Mouse (Mus musculus) liver, embryonic 14.5 days (tissue): ENCODE results near the gene Oxld1. TPM values are rescaled to one million over a fixed set of nuclear protein-coding genes. Genes with fewer than 3 reads are reported as not detected.

Experiments used
- ATAC-seq: fragments of 200-750 bp; cut with Nextera tagmentation; 2 replicates; pipeline ENCODE4 v1.8.0; 2017; ENCODE audit warnings: moderate number of reproducible peaks, mild to moderate bottlenecking, moderate library complexity; ENCODE audit not compliant: insufficient read depth
- DNase-seq, 3 experiments: peaks; one replicate each; pipeline ENCODE4 v3.0.0-alpha.2; 2012 to 2013; ENCODE audit warnings: low read depth in 3 of 3, low spot score in 3 of 3
- H3K27ac ChIP-seq: fragments of 300-500 bp; sonication (generic); 2 replicates; pipeline ENCODE4 v1.5.1; 2014; ENCODE audit warnings: moderate library complexity, mild to moderate bottlenecking, control low read depth, inconsistent platforms
- H3K27me3 ChIP-seq: fragments of 300-500 bp; sonication (generic); 2 replicates; pipeline ENCODE4 v1.6.1; 2014; ENCODE audit warnings: mild to moderate bottlenecking, low read length, moderate library complexity; ENCODE audit not compliant: control insufficient read depth, insufficient read depth
- H3K36me3 ChIP-seq: fragments of 300-500 bp; sonication (generic); replicated peaks from 2 replicates; pipeline ENCODE4 v1.6.1; 2014; ENCODE audit warnings: low read depth; ENCODE audit not compliant: control insufficient read depth, insufficient read depth
- H3K4me1 ChIP-seq, 2 experiments: fragments of 200-500 bp in 1 of 2; fragments of 300-500 bp in 1 of 2; sonication (generic) in 1 of 2; replicated peaks; 2 replicates each; pipeline ENCODE4 v1.6.1; 2012 to 2014; ENCODE audit warnings: antibody characterized with exemption in 1 of 2, inconsistent platforms in 1 of 2, low read length in 1 of 2; ENCODE audit not compliant: control insufficient read depth in 2 of 2, insufficient read depth in 2 of 2
- H3K4me2 ChIP-seq: fragments of 300-500 bp; sonication (generic); 2 replicates; pipeline ENCODE4 v1.6.1; 2014; ENCODE audit warnings: low read depth, mild to moderate bottlenecking, control low read depth, moderate library complexity
- H3K4me3 ChIP-seq, 2 experiments: fragments of 200-500 bp in 1 of 2; fragments of 300-500 bp in 1 of 2; sonication (generic) in 1 of 2; 2 replicates each; pipeline ENCODE4 v1.5.1; 2012 to 2014; ENCODE audit warnings: low read depth in 2 of 2, low read length in 2 of 2, mild to moderate bottlenecking in 2 of 2, control low read depth in 1 of 2, inconsistent platforms in 1 of 2, moderate library complexity in 1 of 2; ENCODE audit not compliant: insufficient read depth in 1 of 2
- H3K9ac ChIP-seq: fragments of 300-500 bp; sonication (generic); replicated peaks from 2 replicates; pipeline ENCODE4 v1.6.1; 2014; ENCODE audit warnings: mild to moderate bottlenecking, control low read depth, moderate library complexity
- H3K9me3 ChIP-seq: fragments of 300-500 bp; sonication (generic); 2 replicates; pipeline ENCODE4 v1.6.1; 2016; ENCODE audit warnings: low read length, mixed read lengths; ENCODE audit not compliant: control insufficient read depth
- CTCF ChIP-seq: IDR thresholded peaks from 2 replicates; pipeline ENCODE4 v1.5.1; 2016; ENCODE audit warnings: antibody characterized with exemption, low read depth, control low read depth
- EP300 ChIP-seq: IDR thresholded peaks from 2 replicates; pipeline ENCODE4 v1.6.1; 2016; ENCODE audit warnings: antibody characterized with exemption, low read depth
- WGBS: fragments of 180-500 bp; shearing (Covaris S2); extraction: QIAGEN DNeasy Blood & Tissue Kit; methylation state at CpG from one replicate; pipeline ENCODE4 v1.1.7; 2014; ENCODE audit not compliant: insufficient replicate concordance; 5-methylcytosine and 5-hydroxymethylcytosine counted together
- polyA plus RNA-seq, 2 experiments: library from polyadenylated mRNA; depleted of rRNA in 1 of 2; stranded (reverse) in 1 of 2; unstranded in 1 of 2; fragments of >200 nt; fragmentation: Nextera tagmentation in 1 of 2; extraction: Ambion mirVana in 1 of 2; gene quantifications; 2 replicates each; pipeline versions ENCODE4 v1.2.1 to v1.2.3; 2012 to 2014

Oxld1 gene
- polyA plus RNA-seq, 2 experiments, result 5.3 to 8.4 TPM

DNA sequence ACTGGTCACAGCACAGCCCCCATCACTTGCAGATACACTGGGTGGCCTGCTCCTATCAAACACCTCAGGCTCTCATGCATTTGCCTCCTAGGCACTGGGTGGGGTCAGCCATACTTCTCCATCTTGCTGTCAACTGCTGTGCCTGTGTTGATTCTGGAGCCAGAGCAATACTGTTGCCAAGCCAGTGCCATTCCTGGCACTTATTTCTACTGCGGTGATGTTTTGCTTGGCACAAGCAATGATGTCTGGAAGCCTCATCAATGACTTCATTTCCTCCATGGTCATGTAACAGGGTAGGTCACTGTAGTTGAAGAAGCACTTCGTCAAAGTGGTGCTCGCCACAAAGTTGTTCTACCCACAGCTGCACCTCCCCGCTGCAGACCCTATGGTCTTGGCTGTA lies 7.7 kb upstream of the Oxld1 start:
- DNase-seq (no peak), ATAC-seq (no peak)
- no peak overlapping the region for H3K9ac ChIP-seq
- TF ChIP-seq EP300 (no peak), CTCF (no peak)
- no peak overlapping the region for H3K27ac ChIP-seq
- H3K4me3 ChIP-seq, result no peak overlapping the region
- no peaks in the 10 kb centered on the region for H3K9me3 ChIP-seq
- H3K27me3 ChIP-seq, result no peaks in the 10 kb centered on the region
- H3K36me3 ChIP-seq, result peaks cover 21% of the 10 kb centered on the region
- no peak overlapping the region for H3K4me2 ChIP-seq
- peaks cover 10 to 13% of the 10 kb centered on the region in 2 experiments for H3K4me1 ChIP-seq
- 76% methylated on average over 4 of the region's 4 CpGs for WGBS

DNA sequence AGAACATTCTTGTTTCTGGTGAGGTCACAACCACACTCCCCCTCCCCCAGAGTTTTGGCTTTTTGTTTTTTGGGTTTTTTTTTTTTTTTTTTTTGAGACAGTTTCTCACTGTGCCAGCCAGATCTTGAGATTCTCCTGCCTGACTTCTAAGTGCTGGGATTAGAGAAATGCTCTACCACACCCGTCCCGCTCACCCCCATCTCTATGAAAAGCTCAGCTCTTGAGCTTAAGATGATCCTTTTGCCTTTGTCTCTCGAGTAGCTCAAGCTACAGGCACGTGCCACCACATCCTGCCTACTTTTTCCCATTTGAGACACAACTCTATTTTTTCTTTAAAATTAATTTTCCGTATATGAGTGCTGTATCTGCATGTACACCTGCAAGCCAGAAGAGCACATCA lies 6.5 kb upstream of the Oxld1 start:
- DNase-seq, result no peak
- Histone ChIP-seq H3K4me3 (no peak overlapping the region), H3K27ac (no peak overlapping the region), H3K27me3 (no peaks in the 10 kb centered on the region), H3K9me3 (no peaks in the 10 kb centered on the region), H3K4me1 (peaks cover 10 to 13% of the 10 kb centered on the region in 2 experiments), H3K36me3 (peaks cover 18% of the 10 kb centered on the region), H3K4me2 (no peak overlapping the region), H3K9ac (no peak overlapping the region)
- ATAC-seq, result no peak
- 78% methylated on average over 5 of the region's 5 CpGs for WGBS
- TF ChIP-seq CTCF (no peak), EP300 (no peak)

DNA sequence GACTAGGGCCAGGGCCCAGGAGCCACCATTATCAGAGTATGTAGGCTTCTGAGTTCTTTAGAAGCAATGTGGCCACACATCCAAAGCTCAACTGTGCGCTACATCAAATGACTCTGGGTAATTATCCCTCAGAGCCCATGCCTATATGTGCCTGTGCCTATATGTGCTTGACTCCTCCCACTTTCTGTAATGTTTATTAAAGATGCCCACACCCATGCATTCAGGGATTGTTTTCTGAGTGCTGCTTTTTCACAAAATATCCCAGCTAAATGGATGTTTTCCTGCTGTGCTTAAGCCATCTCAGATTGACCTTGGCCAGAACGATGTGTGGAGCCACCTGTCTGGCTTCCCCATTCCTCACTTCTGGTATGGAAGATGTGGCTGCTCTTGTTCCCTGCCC lies 5.7 kb upstream of the Oxld1 start:
- Histone ChIP-seq H3K27me3 (no peaks in the 10 kb centered on the region), H3K27ac (no peak overlapping the region), H3K4me1 (peaks cover 11 to 12% of the 10 kb centered on the region in 2 experiments), H3K4me3 (no peak overlapping the region), H3K9ac (no peak overlapping the region), H3K4me2 (no peak overlapping the region), H3K9me3 (no peaks in the 10 kb centered on the region), H3K36me3 (peaks cover 18% of the 10 kb centered on the region)
- DNase-seq (no peak), ATAC-seq (no peak)
- TF ChIP-seq EP300 (no peak), CTCF (no peak)
- WGBS, result 78% methylated on average over 2 of the region's 2 CpGs

DNA sequence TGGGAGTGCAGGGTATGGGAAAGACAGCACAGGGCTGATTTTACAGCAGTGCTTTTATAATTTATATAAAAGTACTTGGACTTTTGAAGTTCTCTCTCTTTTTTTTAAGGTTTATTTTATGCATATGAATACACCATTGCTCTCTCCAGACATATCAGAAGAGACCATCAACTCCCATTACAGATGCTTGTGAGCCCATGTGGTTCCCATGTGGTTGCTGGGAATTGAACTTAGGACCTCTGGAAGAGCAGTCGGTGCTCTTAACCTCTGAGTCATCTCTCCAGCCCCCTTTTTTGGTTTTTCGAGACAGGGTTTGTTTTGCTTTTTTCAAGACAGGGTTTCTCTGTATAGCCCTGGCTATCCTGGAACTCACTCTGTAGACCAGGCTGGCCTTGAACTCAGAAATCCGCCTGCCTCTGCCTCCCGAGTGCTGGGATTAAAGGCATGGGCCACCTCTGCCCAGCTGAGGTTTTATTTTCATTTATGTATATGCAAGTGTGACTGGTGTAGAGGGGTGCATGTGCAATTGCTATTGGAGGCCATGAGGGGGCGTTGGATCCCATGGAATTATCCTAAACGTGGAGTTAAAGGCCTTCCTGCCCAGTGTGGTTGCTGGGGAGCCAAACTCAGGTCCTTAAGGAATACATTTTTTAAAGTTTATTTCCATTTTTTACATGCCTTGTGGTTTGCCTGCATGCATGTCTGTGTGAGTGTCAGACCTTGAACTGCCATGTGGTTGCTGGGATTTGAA lies 1.2 kb upstream of the Oxld1 start:
- DNase-seq (peak in 1 of 3 experiments; percentile 41), ATAC-seq (no peak)
- Histone ChIP-seq H3K27ac (peak overlapping the region; percentile 77; the same call in 1 of the 2 replicates), H3K4me3 (peak overlapping the region; percentile 88 to 98), H3K9ac (peak overlapping the region; percentile 92), H3K4me1 (peaks cover 22 to 29% of the 10 kb centered on the region in 2 experiments), H3K27me3 (no peaks in the 10 kb centered on the region), H3K36me3 (peaks cover 18% of the 10 kb centered on the region), H3K4me2 (peak overlapping the region; percentile 73), H3K9me3 (no peaks in the 10 kb centered on the region)
- TF ChIP-seq CTCF (peak; percentile 67), EP300 (no peak)
- 27% methylated on average over 6 of the region's 6 CpGs for WGBS

DNA sequence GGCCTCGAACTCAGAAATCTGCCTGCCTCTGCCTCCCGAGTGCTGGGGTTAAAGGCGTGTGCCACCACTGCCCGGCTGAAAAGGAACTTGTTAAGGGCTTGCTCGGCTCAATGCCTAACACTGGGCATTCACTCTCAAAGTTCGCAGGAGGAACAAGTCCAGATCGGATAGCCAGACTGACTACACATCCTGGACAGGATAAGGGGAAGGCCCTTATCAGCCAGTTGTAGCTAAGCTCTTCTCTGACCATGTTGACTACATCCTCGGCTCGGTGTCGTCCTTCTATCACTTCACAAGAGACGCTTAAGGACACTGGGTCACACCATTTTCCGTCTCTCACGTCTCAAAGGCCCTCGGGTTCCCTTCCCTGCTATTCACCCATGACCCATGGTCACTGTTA lies 498 bp downstream of the Oxld1 start:
- peak overlapping the region; percentile 92 for H3K9ac ChIP-seq
- H3K4me1 ChIP-seq, result peaks cover 22 to 29% of the 10 kb centered on the region in 2 experiments
- H3K4me2 ChIP-seq, result peak overlapping the region; percentile 73
- peaks cover 18% of the 10 kb centered on the region for H3K36me3 ChIP-seq
- ATAC-seq (peak; percentile 45), DNase-seq (peak in 2 of 3 experiments; percentile 18 to 41)
- peak overlapping the region; percentile 88 to 98 for H3K4me3 ChIP-seq
- TF ChIP-seq EP300, result no peak
- no peak for TF ChIP-seq CTCF
- peak overlapping the region; percentile 77 for H3K27ac ChIP-seq
- no peaks in the 10 kb centered on the region for H3K27me3 ChIP-seq
- 6% methylated on average over 14 of the region's 14 CpGs for WGBS
- no peaks in the 10 kb centered on the region for H3K9me3 ChIP-seq
